Mouse (Mus musculus) gastrocnemius, adult 8-10 months (tissue): ENCODE measurements around the gene Asl. TPM values are rescaled to one million over a fixed set of nuclear protein-coding genes. Genes with fewer than 3 reads are reported as not detected.

Experiments
- total RNA-seq, 4 experiments: library from RNA; stranded (reverse); gene quantifications; 2 replicates each; pipeline ENCODE4 v1.2.4; 2022

The Asl gene
- total RNA-seq, 4 experiments from 2014 or later: 8.4 to 16.5 (median 11.7) TPM

Other genes starting within 250 kb of the Asl start
- gene Psph, start 241.8 kb downstream of the Asl start, total RNA-seq: 10 to 100 TPM; 11.6 to 15.4 (median 14.8) TPM
- gene Sumf2, start 182.3 kb downstream of the Asl start, total RNA-seq: 10 to 100 TPM in 2 of 4 experiments, 1 to 10 TPM in 2; 6.7 to 13.1 (median 10.5) TPM
- 100 to 1,000 TPM; 640 to 672 (median 655) TPM for gene Chchd2, start 141.8 kb downstream of the Asl start, total RNA-seq
- under 1 TPM; 0.25 to 0.59 (median 0.46) TPM for gene Zbed5, start 133.5 kb downstream of the Asl start, total RNA-seq
- 100 to 1,000 TPM; 317 to 357 (median 343) TPM for gene Phkg1, start 130.7 kb downstream of the Asl start, total RNA-seq
- under 1 TPM in 1 of 4 experiments, not detected in 3; 0.44 TPM for gene Nupr1l, start 120.7 kb downstream of the Asl start, total RNA-seq
- gene Vkorc1l1, start 87.3 kb downstream of the Asl start, total RNA-seq: 10 to 100 TPM; 22.4 to 29.6 (median 24.0) TPM
- gene Gusb, start 26.2 kb downstream of the Asl start, total RNA-seq: 1 to 10 TPM; 7.2 to 9.1 (median 8.4) TPM
- gene Crcp, start within 50 bp of the Asl start, total RNA-seq: 10 to 100 TPM; 18.0 to 22.5 (median 20.7) TPM
- gene Tpst1, start 44.1 kb upstream of the Asl start, total RNA-seq: 1 to 10 TPM; 3.7 to 4.5 (median 4.0) TPM
- gene Kctd7, start 115.6 kb upstream of the Asl start, total RNA-seq: 1 to 10 TPM; 2.0 to 4.1 (median 3.5) TPM
- 100 to 1,000 TPM in 3 of 4 experiments, 10 to 100 TPM in 1; 94.6 to 134 (median 116) TPM for gene Rabgef1, start 142.6 kb upstream of the Asl start, total RNA-seq
- gene Tmem248, start 187.8 kb upstream of the Asl start, total RNA-seq: 10 to 100 TPM; 52.7 to 61.0 (median 55.8) TPM
- 10 to 100 TPM; 26.8 to 34.1 (median 28.8) TPM for gene Sbds, start 226.3 kb upstream of the Asl start, total RNA-seq
- gene Tyw1, start 226.4 kb upstream of the Asl start, total RNA-seq: 10 to 100 TPM in 2 of 4 experiments, 1 to 10 TPM in 2; 9.6 to 13.8 (median 11.3) TPM